Mouse (Mus musculus): ENCODE measurements around the gene Fkbp15.

GRCm38 (mm10) chr4:62316456-62316855 lies 43.9 kb downstream of the Fkbp15 start:
- TF ChIP-seq CTCF (IDR thresholded peaks at IDR 0.05; ENCODE audit: extremely low read depth, insufficient read length, insufficient replicate concordance, low read depth, low read length) = no peak
- no peak for TF ChIP-seq POLR2A (IDR thresholded peaks at IDR 0.05; ENCODE audit: low read depth, low read length)

Data from small intestine, adult 2 months (tissue).